Mouse (Mus musculus): ENCODE measurements around the gene Kif26b.
A peak's percentile ranks its signal among the peaks of the same experiment; 100 is the strongest.

GRCm38 (mm10) chr1:178798333-178798732 lies 269.4 kb downstream of the Kif26b start:
- TF ChIP-seq POLR2A (IDR thresholded peaks at IDR 0.05; ENCODE audit: borderline replicate concordance, insufficient read depth, low read length) (peak; percentile 73), CTCF (IDR thresholded peaks at IDR 0.05; ENCODE audit: borderline replicate concordance, insufficient read depth, low read depth, low read length) (no peak)

Data from cerebellum, adult 2 months (tissue).